Comparison of ENCODE assay signal across 8 mouse cellular contexts in genomic region chr2:60810617-60811016, GRCm38 (mm10).
DNase-seq lines count a peak whose midpoint lies in the region; ATAC-seq and TF ChIP-seq lines count a peak whose summit lies in the region.

No protein-coding gene starts in this region.

- no peak overlapping the region for H3K4me3 ChIP-seq in liver, embryonic 14.5 days (ENCODE audit: insufficient read depth in 1 of 2, low read depth in 2 of 2, low read length in 2 of 2)

- peak; percentile 35 for TF ChIP-seq CTCF in liver, embryonic 14.5 days (IDR thresholded peaks at IDR 0.05; ENCODE audit: low read depth)

- peaks cover 0 to 23% of the 10 kb centered on the region in 2 experiments; a peak in 2 of 4 replicates for H3K4me1 ChIP-seq in liver, embryonic 14.5 days (replicated peaks; ENCODE audit: control insufficient read depth in 2 of 2, insufficient read depth in 2 of 2, low read length in 1 of 2)

- no peak overlapping the region for H3K9ac ChIP-seq in liver, embryonic 14.5 days (replicated peaks)

- peak; percentile 37; the same call in 1 of the 2 replicates for ATAC-seq in liver, embryonic 14.5 days (ENCODE audit: insufficient read depth)

- no peak overlapping the region for H3K4me2 ChIP-seq in liver, embryonic 14.5 days (ENCODE audit: low read depth)

- TF ChIP-seq EP300 in liver, embryonic 14.5 days (IDR thresholded peaks at IDR 0.05; ENCODE audit: low read depth), result no peak

- no peak overlapping the region for H3K27ac ChIP-seq in liver, embryonic 14.5 days

- peak; percentile 49 to 51 for DNase-seq in right cerebral cortex, postnatal 10 days (ENCODE audit: low spot score in 2 of 2)
- DNase-seq in right cerebral cortex, adult 18-20 months, result no peak
- DNase-seq in embryo, embryonic 9.5 days (ENCODE audit: extremely low spot score), result peak; percentile 32
- peak; percentile 66 for DNase-seq in induced T-regulatory cell, adult 2 months (ENCODE audit: low read depth)
- DNase-seq in liver, embryonic 14.5 days (ENCODE audit: low read depth in 3 of 3, low spot score in 3 of 3), result no peak
- DNase-seq in splenic B cell, adult 2 months (ENCODE audit: low read depth, low spot score), result peak; percentile 41
- DNase-seq in cerebellum, postnatal 36 days, result no peak
- no peak for DNase-seq in MN1 (ENCODE audit: low spot score)

- H3K36me3 ChIP-seq in liver, embryonic 14.5 days (replicated peaks; ENCODE audit: control insufficient read depth, insufficient read depth, low read depth), result no peaks in the 10 kb centered on the region
- H3K36me3 ChIP-seq in splenic B cell, adult 2 months (ENCODE audit: control insufficient read depth, insufficient read depth, low read length, poor library complexity, severe bottlenecking), result 0 out of 2 replicates have a peak, but pooled peaks cover 1% of the 10 kb centered on the region

- no peaks in the 10 kb centered on the region for H3K9me3 ChIP-seq in liver, embryonic 14.5 days (ENCODE audit: control insufficient read depth, low read length)

- H3K27me3 ChIP-seq in liver, embryonic 14.5 days (ENCODE audit: control insufficient read depth, insufficient read depth, low read length), result no peaks in the 10 kb centered on the region
- no peaks in the 10 kb centered on the region for H3K27me3 ChIP-seq in splenic B cell, adult 2 months (ENCODE audit: control insufficient read depth, insufficient read depth, low read length, poor library complexity, severe bottlenecking)

Comparison
In these comparisons a context has a peak if more than half of its experiments do, and no peak if none do; other contexts are left out.
1. DNase-seq: peak in right cerebral cortex, postnatal 10 days (2 of 2), embryo, embryonic 9.5 days (single experiment), induced T-regulatory cell, adult 2 months (single experiment) and splenic B cell, adult 2 months (single experiment); none in right cerebral cortex, adult 18-20 months (single experiment), liver, embryonic 14.5 days (0 of 3), cerebellum, postnatal 36 days (0 of 2) and MN1 (single experiment).